ENCODE assay signal across 10 mouse cellular contexts in genomic region chr13:100854174-100854573, GRCm38 (mm10). TPM values are rescaled to one million over a fixed set of nuclear protein-coding genes. Genes with fewer than 3 reads are reported as not detected.
DNase-seq lines count a peak whose midpoint lies in the region; ATAC-seq lines count a peak whose summit lies in the region.
"Had no signal": no experiment of that assay in that cellular context is flagged by ENCODE, and none has a peak within 500 bp of the region (broad histone marks: within the 10 kb centered on the region; RNA-seq: fewer than 3 reads in every experiment).

No protein-coding gene starts in this region.

- ATAC-seq in frontal cortex, adult (ENCODE audit: low TSS enrichment), result peak; percentile 66
- peak; percentile 31; the same call in 1 of the 2 replicates for ATAC-seq in kidney, embryonic 16.5 days (ENCODE audit: low FRiP score, low TSS enrichment)

- H3K4me3 ChIP-seq in kidney, embryonic 16.5 days (ENCODE audit: low read length), result no peak overlapping the region
- H3K4me3 ChIP-seq: hindbrain, embryonic 15.5 days; neural tube, embryonic 12.5 days had no signal

- H3K27me3 ChIP-seq in kidney, embryonic 16.5 days (ENCODE audit: insufficient read depth, low read length), result no peaks in the 10 kb centered on the region
- H3K27me3 ChIP-seq: hindbrain, embryonic 15.5 days; neural tube, embryonic 12.5 days had no signal

- no peaks in the 10 kb centered on the region for H3K4me1 ChIP-seq in kidney, embryonic 16.5 days (ENCODE audit: insufficient read depth, low read length)
- H3K4me1 ChIP-seq: hindbrain, embryonic 15.5 days; neural tube, embryonic 12.5 days had no signal

- no peak for DNase-seq in frontal cortex, postnatal 14 days (ENCODE audit: low spot score in 2 of 2)
- DNase-seq in right cerebral cortex, adult 2 months (ENCODE audit: low spot score in 2 of 2), result peak; percentile 24 to 33
- no peak for DNase-seq in right cerebral cortex, postnatal 25 days
- DNase-seq in c-Kit-positive CD71-positive TER-119-positive erythroid progenitor cells, embryonic 14.5 days (ENCODE audit: low spot score), result peak; percentile 75
- DNase-seq in retina, postnatal 1 day, result peak; percentile 80
- DNase-seq in layer of hippocampus, adult 9-11 months, result no peak

- no peaks in the 10 kb centered on the region for H3K36me3 ChIP-seq in kidney, embryonic 16.5 days (ENCODE audit: insufficient read depth, low read length)
- H3K36me3 ChIP-seq: hindbrain, embryonic 15.5 days; neural tube, embryonic 12.5 days had no signal

- H3K4me2 ChIP-seq in kidney, embryonic 16.5 days (replicated peaks; ENCODE audit: low read depth, low read length), result no peak overlapping the region
- H3K4me2 ChIP-seq: hindbrain, embryonic 15.5 days; neural tube, embryonic 12.5 days had no signal

- H3K9ac ChIP-seq in kidney, embryonic 16.5 days (replicated peaks; ENCODE audit: low read length), result no peak overlapping the region
- H3K9ac ChIP-seq: hindbrain, embryonic 15.5 days; neural tube, embryonic 12.5 days had no signal

- WGBS in kidney, embryonic 16.5 days, result 52% methylated on average over 4 of the region's 4 CpGs

- H3K9me3 ChIP-seq in kidney, embryonic 16.5 days (ENCODE audit: low read length), result no peaks in the 10 kb centered on the region
- H3K9me3 ChIP-seq: hindbrain, embryonic 15.5 days; neural tube, embryonic 12.5 days had no signal

- H3K27ac ChIP-seq in kidney, embryonic 16.5 days (ENCODE audit: low read length), result no peak overlapping the region
- H3K27ac ChIP-seq: hindbrain, embryonic 15.5 days; neural tube, embryonic 12.5 days had no signal

RNA-seq across cellular contexts. Expression of gene Slc30a5, which starts 20.9 kb away (rescaled TPM):
- 54.9 and 55.5 TPM in 2 replicates for polyA plus RNA-seq in kidney, embryonic 16.5 days (2015; fragmentation: Nextera tagmentation; extraction: Ambion mirVana)

Comparison
In these comparisons a context has a peak if more than half of its experiments do, and no peak if none do; other contexts are left out.
1. DNase-seq: peak in right cerebral cortex, adult 2 months (2 of 2), c-Kit-positive CD71-positive TER-119-positive erythroid progenitor cells, embryonic 14.5 days (single experiment) and retina, postnatal 1 day (single experiment); none in frontal cortex, postnatal 14 days (0 of 2), right cerebral cortex, postnatal 25 days (single experiment) and layer of hippocampus, adult 9-11 months (single experiment).